In genomic region chr11:98839402-98839801, GRCm38 (mm10) we compare ENCODE assay signal across 10 mouse cellular contexts. TPM values are rescaled to one million over a fixed set of nuclear protein-coding genes. Genes with fewer than 3 reads are reported as not detected.
DNase-seq lines count a peak whose midpoint lies in the region.
"Had no signal": no experiment of that assay in that cellular context is flagged by ENCODE, and none has a peak within 500 bp of the region (broad histone marks: within the 10 kb centered on the region; RNA-seq: fewer than 3 reads in every experiment).

No protein-coding gene starts in this region.

- DNase-seq in heart, embryonic 10.5 days (ENCODE audit: low spot score), result no peak
- DNase-seq in heart, postnatal 4 days, result no peak
- peak; percentile 51 for DNase-seq in ovary, postnatal 36 days (ENCODE audit: low spot score)
- no peak for DNase-seq in ovary, postnatal 14 days (ENCODE audit: low spot score)
- DNase-seq in kidney, postnatal 14 days, result peak; percentile 30
- DNase-seq in layer of hippocampus, adult 8-10 months (ENCODE audit: low spot score in 2 of 2), result no peak
- no peak for DNase-seq in spleen, postnatal 4 days (ENCODE audit: low spot score in 2 of 2)

- H3K9me3 ChIP-seq in heart, embryonic 10.5 days, result no peaks in the 10 kb centered on the region
- H3K9me3 ChIP-seq: heart, embryonic 13.5 days; limb, embryonic 13.5 days; megakaryocyte, embryonic 14.5 days had no signal

- peaks cover 7% of the 10 kb centered on the region for H3K36me3 ChIP-seq in heart, embryonic 10.5 days

- WGBS in heart, embryonic 10.5 days, result 33% methylated on average over 6 of the region's 6 CpGs

- H3K4me3 ChIP-seq in heart, embryonic 10.5 days, result peak overlapping the region; percentile 22; the same call in 1 of the 2 replicates
- H3K4me3 ChIP-seq: heart, embryonic 13.5 days; limb, embryonic 13.5 days; megakaryocyte, embryonic 14.5 days had no signal

- H3K27me3 ChIP-seq in heart, embryonic 10.5 days (ENCODE audit: insufficient read depth, poor library complexity, severe bottlenecking), result peaks cover 31% of the 10 kb centered on the region

- no peak overlapping the region for H3K27ac ChIP-seq in heart, embryonic 10.5 days
- H3K27ac ChIP-seq: heart, embryonic 13.5 days; limb, embryonic 13.5 days had no signal

- H3K4me1 ChIP-seq in heart, embryonic 10.5 days, result peaks cover 32% of the 10 kb centered on the region

RNA-seq across cellular contexts. Expression of gene Rapgefl1, which starts 2.8 kb away (rescaled TPM):
- 0.78 and 0.87 TPM in 2 replicates for polyA plus RNA-seq in heart, embryonic 10.5 days (2016; fragmentation: Nextera tagmentation; extraction: Ambion mirVana)
- total RNA-seq in heart, postnatal 4 days (2021), result 1 to 10 TPM; 1.3 TPM
- 100 to 1,000 TPM; 171 to 203 (median 197) TPM for total RNA-seq in layer of hippocampus, adult 8-10 months (2022)

RNA-seq across cellular contexts. Expression of gene Wipf2, which starts 24.0 kb away (rescaled TPM):
- 2.8 and 4.1 TPM in 2 replicates for polyA plus RNA-seq in heart, embryonic 10.5 days (2016; fragmentation: Nextera tagmentation; extraction: Ambion mirVana)
- total RNA-seq in heart, postnatal 4 days (2021), result 10 to 100 TPM; 12.6 to 14.1 TPM
- total RNA-seq in layer of hippocampus, adult 8-10 months (2022), result 10 to 100 TPM; 69.4 to 86.8 (median 80.7) TPM

RNA-seq across cellular contexts. Expression of gene Casc3, which starts 34.7 kb away (rescaled TPM):
- 29.5 and 37.2 TPM in 2 replicates for polyA plus RNA-seq in heart, embryonic 10.5 days (2016; fragmentation: Nextera tagmentation; extraction: Ambion mirVana)
- total RNA-seq in heart, postnatal 4 days (2021), result 10 to 100 TPM; 26.9 to 28.4 TPM
- total RNA-seq in layer of hippocampus, adult 8-10 months (2022), result 10 to 100 TPM; 50.5 to 64.9 (median 59.4) TPM

RNA-seq across cellular contexts. Expression of gene Msl1, which starts 44.1 kb away (rescaled TPM):
- 14.0 and 21.6 TPM in 2 replicates for polyA plus RNA-seq in heart, embryonic 10.5 days (2016; fragmentation: Nextera tagmentation; extraction: Ambion mirVana)
- 10 to 100 TPM; 67.8 to 71.5 TPM for total RNA-seq in heart, postnatal 4 days (2021)
- 100 to 1,000 TPM; 140 to 201 (median 177) TPM for total RNA-seq in layer of hippocampus, adult 8-10 months (2022)

Comparison
In these comparisons a context has a peak if more than half of its experiments do, and no peak if none do; other contexts are left out.
1. DNase-seq: peak in ovary, postnatal 36 days (single experiment) and kidney, postnatal 14 days (single experiment); none in heart, embryonic 10.5 days (single experiment), heart, postnatal 4 days (single experiment), ovary, postnatal 14 days (single experiment), layer of hippocampus, adult 8-10 months (0 of 2) and spleen, postnatal 4 days (0 of 2).
2. RNA of gene Rapgefl1, which starts 2.8 kb away (total RNA-seq): 171 to 203 TPM in layer of hippocampus, adult 8-10 months; 1.3 TPM in heart, postnatal 4 days; every median in the first group is over 10 times any median in the second.
3. RNA of gene Wipf2, which starts 24.0 kb away (total RNA-seq): 69.4 to 86.8 TPM in layer of hippocampus, adult 8-10 months; 12.6 to 14.1 TPM in heart, postnatal 4 days; every median in the first group is over 4 times any median in the second.